Mouse (Mus musculus): ENCODE data around the gene Pgf.

Pgf gene

GRCm38 (mm10) chr12:85126986-85127603 lies 50.5 kb downstream of the Pgf start:
- no peak for DNase-seq (ENCODE audit: low read depth, low spot score)

GRCm38 (mm10) chr12:85124751-85125150 lies 52.8 kb downstream of the Pgf start:
- DNase-seq (ENCODE audit: low read depth, low spot score) = no peak

- no peak for DNase-seq (ENCODE audit: low read depth, low spot score)
Measured at GRCm38 (mm10) chr12:85123645-85124044, 53.9 kb downstream of the Pgf start.

GRCm38 (mm10) chr12:85123108-85123530 lies 54.5 kb downstream of the Pgf start:
- DNase-seq (ENCODE audit: low read depth, low spot score) = no peak

GRCm38 (mm10) chr12:85121806-85122459 lies 55.7 kb downstream of the Pgf start:
- DNase-seq (ENCODE audit: low read depth, low spot score) = no peak

Data from brain, embryonic 18.5 days (tissue).